Mouse (Mus musculus): ENCODE data around the gene Eif3l.
A peak's percentile ranks its signal among the peaks of the same experiment; 100 is the strongest.

The Eif3l gene

GRCm38 (mm10) chr15:79050160-79050845 lies 24.7 kb upstream of the Eif3l start:
- DNase-seq: no peak

- DNase-seq: no peak
Measured at GRCm38 (mm10) chr15:79050964-79051363, 24.0 kb upstream of the Eif3l start.

- no peak for DNase-seq
Measured at GRCm38 (mm10) chr15:79051461-79052360, 23.3 kb upstream of the Eif3l start.

DNA sequence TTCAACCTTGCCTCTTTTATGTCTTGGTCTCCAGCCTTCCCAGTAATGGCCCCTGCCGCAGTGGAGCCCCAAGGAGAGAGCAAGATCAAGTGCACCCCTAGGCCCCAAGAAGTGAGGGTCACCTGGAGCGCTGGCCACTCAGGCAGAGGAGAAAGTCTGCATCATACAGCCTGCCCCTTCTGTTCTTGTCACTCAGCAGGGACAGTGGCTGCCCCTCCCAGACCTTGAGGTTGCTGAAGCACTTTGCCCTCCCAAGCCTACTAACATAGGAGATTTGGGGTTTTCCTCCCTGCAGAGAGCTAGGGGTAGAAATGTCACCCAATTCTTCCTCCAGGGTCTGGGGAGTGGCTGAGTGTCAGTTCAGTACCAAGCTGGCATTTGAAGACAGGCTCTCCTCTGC lies 22.6 kb upstream of the Eif3l start:
- no peak for DNase-seq

DNA sequence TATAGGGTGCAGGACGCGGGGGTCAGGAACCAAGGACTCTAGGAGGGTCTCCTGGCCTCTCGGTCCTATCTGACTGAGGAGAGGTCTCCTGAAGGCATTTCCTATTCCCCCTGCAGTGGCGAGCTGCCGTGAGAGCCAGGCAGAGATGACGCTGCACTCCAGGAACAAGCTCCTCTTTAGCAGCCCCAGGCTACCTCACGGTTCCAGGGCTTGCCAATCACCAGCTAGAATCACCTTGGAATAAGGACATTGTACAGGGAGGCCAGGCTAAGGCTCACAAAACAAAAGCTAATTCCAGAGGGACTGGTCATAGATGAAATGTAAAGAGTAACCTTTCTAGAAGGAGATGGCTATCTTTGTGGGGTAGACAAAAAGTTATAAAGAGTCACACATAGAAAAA lies 18.4 kb upstream of the Eif3l start:
- no peak for DNase-seq

DNA sequence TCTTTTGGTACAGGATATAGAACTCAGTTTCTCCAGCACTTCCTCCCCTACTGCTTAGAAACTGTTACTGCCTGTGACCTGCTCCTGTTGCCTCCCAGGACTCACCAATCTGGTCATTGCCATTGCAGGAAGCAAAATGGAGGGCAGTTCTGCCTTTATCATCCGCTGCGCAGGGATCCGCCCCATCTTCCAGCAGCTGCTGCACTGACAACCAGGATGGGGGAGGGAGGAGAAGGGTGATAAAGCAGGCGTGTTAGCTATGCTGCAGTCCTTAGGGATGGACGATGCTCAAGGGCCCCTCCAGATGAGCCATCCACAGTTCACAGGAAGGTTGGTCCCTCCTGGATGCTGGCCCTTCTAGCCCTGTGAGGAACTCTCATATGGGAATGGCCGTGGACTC lies 17.1 kb upstream of the Eif3l start:
- no peak for DNase-seq

DNA sequence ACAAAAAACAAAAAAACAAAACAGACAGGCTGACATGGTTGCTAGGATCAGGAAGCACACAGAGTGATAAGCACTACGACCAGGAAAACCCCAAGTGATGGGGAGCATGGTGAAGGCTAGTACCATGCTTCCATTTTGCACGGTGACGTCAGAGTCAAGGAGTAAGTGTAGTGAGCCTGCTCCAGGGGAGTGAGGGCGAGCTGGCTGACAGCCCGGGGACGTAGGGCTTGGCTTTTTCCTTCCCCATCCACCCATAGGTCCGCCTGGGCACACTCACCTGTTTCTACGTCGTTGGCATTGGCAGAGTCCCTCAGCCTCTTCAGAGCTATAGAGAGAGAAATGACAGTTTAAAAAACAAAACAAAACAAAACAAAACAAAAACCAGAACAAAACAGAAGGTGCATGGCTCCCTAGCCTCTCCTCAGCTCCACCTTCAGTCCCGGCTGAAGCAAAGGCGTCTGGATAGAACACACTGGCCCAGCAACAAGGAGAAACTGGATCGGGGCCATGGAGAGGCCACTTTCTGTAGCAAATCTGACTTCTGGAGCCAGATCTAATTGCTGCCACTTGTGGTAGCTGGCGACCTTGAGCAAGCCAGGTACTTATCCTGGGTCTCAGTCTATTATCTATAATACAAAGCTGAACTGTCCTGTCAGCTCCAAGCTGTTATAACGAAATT lies 14.0 kb upstream of the Eif3l start:
- no peak for DNase-seq

DNA sequence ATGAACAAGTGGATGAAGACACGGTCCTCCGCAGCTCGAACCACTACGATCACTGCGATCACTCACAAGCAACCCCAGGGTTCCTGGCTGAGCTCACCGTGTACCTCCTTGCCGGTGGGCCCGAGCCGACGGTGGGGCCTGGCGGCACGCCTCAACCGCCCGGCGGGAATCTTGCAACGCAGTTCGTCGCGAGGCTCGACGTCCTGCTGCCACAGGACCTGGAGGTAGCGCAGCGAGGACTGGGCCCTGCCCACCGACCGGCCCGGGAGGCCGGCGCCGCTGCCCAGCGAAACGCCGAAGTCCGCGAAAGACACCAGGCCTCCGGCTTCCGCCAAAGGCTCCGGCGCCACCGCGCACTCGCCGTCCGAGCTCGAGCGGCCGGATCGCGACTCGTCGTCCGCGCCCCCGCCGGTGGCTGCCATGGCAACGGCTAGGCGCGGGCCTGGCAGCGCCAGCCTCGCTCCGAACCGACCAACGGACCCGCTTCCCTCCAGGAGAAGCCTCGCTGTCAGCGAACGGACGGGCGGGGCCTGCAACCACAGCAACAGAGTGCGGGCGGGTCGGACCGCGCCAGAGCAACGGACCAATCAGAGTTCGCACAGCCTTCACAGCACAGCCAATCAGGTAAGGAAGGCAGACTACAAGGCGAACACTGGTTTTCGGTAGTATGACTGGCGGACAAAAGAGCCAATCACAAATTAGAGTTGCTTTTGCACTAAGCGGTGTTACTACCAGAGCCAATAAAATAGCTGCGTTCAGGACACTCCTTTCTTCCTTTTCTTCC lies 12.4 kb upstream of the Eif3l start, which contains the start of gene Ankrd54:
TSS of gene Ankrd54 (minus strand) at position 518 of the 784 bp plus-strand sequence.
- DNase-seq: peak; percentile 96

DNA sequence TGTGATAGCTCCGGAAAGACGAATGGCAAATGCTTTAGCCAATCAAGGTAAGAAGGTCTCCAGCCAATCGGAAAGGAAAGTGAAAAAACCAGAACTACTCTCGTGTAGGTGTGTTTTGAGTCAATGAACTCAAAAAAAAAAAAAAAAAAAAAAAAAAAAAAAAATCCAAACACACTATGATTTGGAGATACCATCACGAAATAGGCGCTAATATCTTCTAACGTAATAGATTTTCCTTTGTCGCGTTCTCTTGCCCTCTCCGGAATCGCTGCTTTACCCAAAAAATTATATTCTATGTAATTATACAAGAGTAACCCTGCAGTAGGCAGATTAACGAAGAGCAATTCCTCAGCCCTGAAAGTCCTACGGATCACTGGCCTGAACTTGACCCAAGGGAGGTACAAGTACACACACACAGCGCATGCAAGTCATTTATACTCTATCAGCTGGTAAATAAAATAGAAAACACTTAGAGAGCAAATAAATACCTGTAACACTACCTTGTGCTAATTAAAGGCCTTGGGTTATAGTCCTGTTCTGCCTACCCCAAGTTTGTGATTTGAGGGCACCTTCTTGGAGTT lies 11.7 kb upstream of the Eif3l start:
- no peak for DNase-seq

GRCm38 (mm10) chr15:79065086-79065770 lies 9.8 kb upstream of the Eif3l start:
- peak; percentile 18 for DNase-seq

DNA sequence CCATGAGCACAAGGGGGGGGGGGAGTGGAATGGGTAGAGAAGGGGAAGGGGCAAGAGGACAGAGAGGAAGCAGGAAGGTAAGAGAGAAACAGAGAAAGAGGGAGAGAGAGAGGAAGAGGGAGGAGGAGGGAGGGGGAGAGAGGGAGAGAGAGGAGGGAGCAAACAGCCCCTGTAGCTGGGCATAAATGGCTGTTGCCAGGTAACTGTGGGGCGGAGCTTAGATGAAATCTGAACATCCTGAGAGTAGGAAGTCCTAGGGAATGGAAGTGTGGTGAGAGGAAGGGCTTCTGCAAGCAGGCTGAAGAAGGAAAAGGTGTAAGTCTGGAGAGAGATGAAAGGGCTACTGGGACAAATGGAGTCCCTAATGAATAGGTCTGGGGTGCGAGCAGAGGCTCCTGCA lies 8.7 kb upstream of the Eif3l start:
- no peak for DNase-seq

DNA sequence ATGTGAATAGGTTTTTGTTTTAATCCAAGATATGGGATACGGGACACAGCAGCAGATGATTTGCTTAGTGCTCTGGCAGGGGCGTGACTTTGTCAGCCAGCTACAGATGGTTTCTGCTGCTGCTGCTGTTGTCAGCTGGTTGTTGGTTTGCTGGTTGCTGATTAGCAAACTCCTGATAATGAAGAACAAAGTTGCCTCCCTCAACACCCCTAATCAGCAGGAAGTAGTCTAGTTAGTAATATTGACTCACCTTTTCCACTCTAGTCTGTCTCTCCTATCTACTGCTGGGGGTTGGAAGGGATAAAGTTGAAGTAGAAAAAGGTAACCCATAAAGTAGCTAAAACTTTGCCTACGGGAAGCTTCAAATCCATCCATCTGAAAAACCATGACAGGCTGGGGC lies 7.3 kb upstream of the Eif3l start:
- DNase-seq: no peak

GRCm38 (mm10) chr15:79068416-79068815 lies 6.6 kb upstream of the Eif3l start:
- DNase-seq: no peak

GRCm38 (mm10) chr15:79071117-79072039 lies 3.6 kb upstream of the Eif3l start:
- DNase-seq: peak; percentile 61

GRCm38 (mm10) chr15:79073752-79074151 lies 1.2 kb upstream of the Eif3l start:
- no peak for DNase-seq

GRCm38 (mm10) chr15:79074446-79074845 lies 533 bp upstream of the Eif3l start:
- no peak for DNase-seq

DNA sequence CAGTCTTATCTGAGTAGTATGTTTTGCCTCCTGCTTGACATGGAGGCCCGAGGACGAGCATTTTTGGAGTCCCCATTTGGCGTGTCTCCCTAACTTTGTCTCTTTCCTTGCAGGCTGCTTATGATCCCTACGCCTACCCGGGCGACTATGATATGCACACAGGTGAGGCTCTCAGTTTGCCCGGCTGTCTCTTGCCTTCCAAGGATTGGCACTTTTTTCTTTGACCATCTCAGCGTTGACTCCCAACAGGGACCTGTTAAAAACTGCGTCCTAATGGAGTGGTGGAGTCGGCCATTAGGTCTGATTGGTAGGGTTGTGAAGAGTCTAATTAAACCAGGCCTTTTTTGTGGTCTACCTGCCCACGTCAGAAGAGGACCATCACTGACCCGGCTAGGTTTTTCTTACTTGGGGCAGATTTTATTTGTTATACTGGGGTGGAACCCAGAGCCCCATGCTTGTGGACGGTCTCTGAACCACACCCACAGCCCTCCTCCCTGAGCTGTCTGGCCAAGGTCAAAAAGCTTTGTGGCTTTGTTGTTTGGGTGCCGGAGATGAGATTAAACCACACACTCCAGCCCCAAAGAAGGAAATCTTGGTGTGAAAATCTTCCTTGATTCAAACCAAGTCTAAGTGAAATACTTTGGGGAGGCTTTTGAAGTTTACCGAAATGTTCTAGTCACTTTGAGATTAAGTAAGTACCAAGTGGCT lies 833 bp downstream of the Eif3l start:
- DNase-seq: no peak

- no peak for DNase-seq
Measured at GRCm38 (mm10) chr15:79079567-79079966, 4.6 kb downstream of the Eif3l start.

DNA sequence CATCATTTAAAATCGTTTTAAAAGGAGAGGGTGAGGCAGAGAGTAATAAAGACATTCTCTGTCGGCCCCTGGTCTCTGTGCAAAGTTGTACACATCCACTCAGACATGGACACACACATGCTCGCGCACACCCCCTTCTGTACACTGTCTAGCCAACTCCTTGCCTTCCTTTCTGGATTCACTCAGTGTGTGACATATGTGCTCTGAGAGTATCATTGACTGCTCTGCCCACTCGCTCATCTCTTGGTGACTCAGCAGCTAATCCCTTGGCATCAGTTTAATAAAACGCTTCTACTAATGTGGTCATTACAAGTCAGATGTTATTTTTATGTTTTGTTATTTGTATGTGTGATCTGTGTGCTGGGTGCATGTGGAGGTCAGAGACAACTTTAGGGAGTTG lies 17.3 kb downstream of the Eif3l start:
- DNase-seq: no peak

Measured in lung, postnatal 14 days (tissue).